Mouse (Mus musculus) MEL-GATA-1-ER (cell line): Measurements from ENCODE around the gene Gm49027.
"Not testable (repeated sequence)": the region's sequence is repeated elsewhere in the genome, so short reads cannot be mapped to it uniquely, and the experiment has no call there.

Experiments
- DNase-seq: peaks from one replicate; pipeline ENCODE4 v3.0.0-alpha.2; 2012; ENCODE audit warnings: low read depth; ENCODE audit errors: extremely low read depth

The Gm49027 gene

GRCm38 (mm10) chr5:123525281-123525680, at the start of gene Gm49027:
Gene Gm49027, minus strand, starts transcription at chr5:123525488.
- DNase-seq = no peak

- no peak for DNase-seq
Measured at GRCm38 (mm10) chr5:123573362-123573761, 48.1 kb upstream of the Gm49027 start.

GRCm38 (mm10) chr5:123572357-123573186, 47.3 kb upstream of the Gm49027 start, which contains the start of gene Vps33a:
Gene Vps33a, minus strand, starts transcription at chr5:123573038.
- peak; percentile 96 for DNase-seq

GRCm38 (mm10) chr5:123561128-123561527, 35.8 kb upstream of the Gm49027 start:
- no peak for DNase-seq

- DNase-seq = no peak
Measured at GRCm38 (mm10) chr5:123559588-123559987, 34.3 kb upstream of the Gm49027 start.

GRCm38 (mm10) chr5:123556451-123556850, 31.2 kb upstream of the Gm49027 start:
- DNase-seq = no peak

- no peak for DNase-seq
Measured at GRCm38 (mm10) chr5:123555693-123556092, 30.4 kb upstream of the Gm49027 start.

GRCm38 (mm10) chr5:123533801-123534200, 8.5 kb upstream of the Gm49027 start:
- no peak for DNase-seq

GRCm38 (mm10) chr5:123530056-123530455, 4.8 kb upstream of the Gm49027 start:
- no peak for DNase-seq

GRCm38 (mm10) chr5:123528641-123529040, 3.4 kb upstream of the Gm49027 start:
- DNase-seq = no peak

- no peak for DNase-seq
Measured at GRCm38 (mm10) chr5:123525916-123526495, 718 bp upstream of the Gm49027 start.

- peak; percentile 38 for DNase-seq
Measured at GRCm38 (mm10) chr5:123524393-123524750, 916 bp downstream of the Gm49027 start.

- DNase-seq = peak; percentile 80
Measured at GRCm38 (mm10) chr5:123523692-123524392, 1.4 kb downstream of the Gm49027 start, which contains the start of gene Diablo. Gene Diablo, minus strand, starts transcription at chr5:123524176.

- DNase-seq = no peak
Measured at GRCm38 (mm10) chr5:123522166-123522565, 3.1 kb downstream of the Gm49027 start.

GRCm38 (mm10) chr5:123521621-123522020, 3.7 kb downstream of the Gm49027 start:
- no peak for DNase-seq

GRCm38 (mm10) chr5:123520666-123521065, 4.6 kb downstream of the Gm49027 start:
- no peak for DNase-seq

GRCm38 (mm10) chr5:123514871-123515270, 10.4 kb downstream of the Gm49027 start:
- no peak for DNase-seq

GRCm38 (mm10) chr5:123512102-123512501, 13.2 kb downstream of the Gm49027 start:
- DNase-seq = no peak

- DNase-seq = not testable (repeated sequence)
Measured at GRCm38 (mm10) chr5:123511426-123511825, 13.9 kb downstream of the Gm49027 start.

- no peak for DNase-seq
Measured at GRCm38 (mm10) chr5:123510160-123510559, 15.1 kb downstream of the Gm49027 start, which contains the start of gene B3gnt4. Gene B3gnt4, plus strand, starts transcription at chr5:123510460.

GRCm38 (mm10) chr5:123508921-123509320, 16.4 kb downstream of the Gm49027 start:
- no peak for DNase-seq
